Mouse (Mus musculus): ENCODE data around the gene Spg7. TPM values are rescaled to one million over a fixed set of nuclear protein-coding genes. Genes with fewer than 3 reads are reported as not detected.

Spg7 gene
- total and polyA plus RNA-seq, 3 experiments = 74.4 to 113 (median 88.2) TPM

GRCm38 (mm10) chr8:123083610-123084009, 20.9 kb downstream of the Spg7 start:
- Histone ChIP-seq H3K27me3 (ENCODE audit: control insufficient read depth, insufficient read depth, low read length) (no peaks in the 10 kb centered on the region), H3K36me3 (ENCODE audit: control insufficient read depth, insufficient read depth, low read length) (no peaks in the 10 kb centered on the region), H3K9ac (ENCODE audit: low read depth, low read length) (no peak overlapping the region), H3K79me2 (replicated peaks; ENCODE audit: control insufficient read depth, insufficient read depth, low read length) (no peaks in the 10 kb centered on the region), H3K27ac (no peak overlapping the region), H3K4me1 (ENCODE audit: control insufficient read depth, insufficient read depth, low read length) (peaks cover 2% of the 10 kb centered on the region; the same call in 1 of the 2 replicates), H3K4me3 (no peak overlapping the region)
- WGBS = 90% methylated on average over 12 of the region's 12 CpGs
- no peak for DNase-seq
- no peak for TF ChIP-seq CTCF (IDR thresholded peaks at IDR 0.05)
- TF ChIP-seq POLR2A (IDR thresholded peaks at IDR 0.05; ENCODE audit: insufficient read depth, low read depth, low read length) = no peak
- TF ChIP-seq EP300 (IDR thresholded peaks at IDR 0.05; ENCODE audit: insufficient read depth, low read depth, low read length) = no peak
- intact Hi-C loops (cut with DNase I) = no loop called here

GRCm38 (mm10) chr8:123087289-123087688, 24.5 kb downstream of the Spg7 start:
- intact Hi-C loops (cut with DNase I) = no loop called here
- no peak overlapping the region for H3K27ac ChIP-seq
- TF ChIP-seq CTCF (IDR thresholded peaks at IDR 0.05) (no peak), EP300 (IDR thresholded peaks at IDR 0.05; ENCODE audit: insufficient read depth, low read depth, low read length) (no peak), POLR2A (IDR thresholded peaks at IDR 0.05; ENCODE audit: insufficient read depth, low read depth, low read length) (no peak)
- no peaks in the 10 kb centered on the region for H3K36me3 ChIP-seq (ENCODE audit: control insufficient read depth, insufficient read depth, low read length)
- DNase-seq = no peak
- peaks cover 2% of the 10 kb centered on the region; the same call in 1 of the 2 replicates for H3K4me1 ChIP-seq (ENCODE audit: control insufficient read depth, insufficient read depth, low read length)
- H3K4me3 ChIP-seq = no peak overlapping the region
- no peaks in the 10 kb centered on the region for H3K79me2 ChIP-seq (replicated peaks; ENCODE audit: control insufficient read depth, insufficient read depth, low read length)
- H3K27me3 ChIP-seq (ENCODE audit: control insufficient read depth, insufficient read depth, low read length) = no peaks in the 10 kb centered on the region
- WGBS = 54% methylated on average over 9 of the region's 9 CpGs
- no peak overlapping the region for H3K9ac ChIP-seq (ENCODE audit: low read depth, low read length)

- Histone ChIP-seq H3K4me1 (ENCODE audit: control insufficient read depth, insufficient read depth, low read length) (no peaks in the 10 kb centered on the region), H3K27ac (no peak overlapping the region), H3K4me3 (no peak overlapping the region), H3K9ac (ENCODE audit: low read depth, low read length) (no peak overlapping the region), H3K27me3 (ENCODE audit: control insufficient read depth, insufficient read depth, low read length) (no peaks in the 10 kb centered on the region), H3K36me3 (ENCODE audit: control insufficient read depth, insufficient read depth, low read length) (no peaks in the 10 kb centered on the region), H3K79me2 (replicated peaks; ENCODE audit: control insufficient read depth, insufficient read depth, low read length) (no peaks in the 10 kb centered on the region)
- WGBS = 83% methylated on average over 11 of the region's 11 CpGs
- no peak for TF ChIP-seq CTCF (IDR thresholded peaks at IDR 0.05)
- no peak for TF ChIP-seq EP300 (IDR thresholded peaks at IDR 0.05; ENCODE audit: insufficient read depth, low read depth, low read length)
- TF ChIP-seq POLR2A (IDR thresholded peaks at IDR 0.05; ENCODE audit: insufficient read depth, low read depth, low read length) = no peak
- DNase-seq = no peak
- intact Hi-C loops (cut with DNase I) = no loop called here
These were observed 34.5 kb downstream of the Spg7 start for GRCm38 (mm10) chr8:123097216-123097615.

- no peak for DNase-seq
- Histone ChIP-seq H3K79me2 (replicated peaks; ENCODE audit: control insufficient read depth, insufficient read depth, low read length) (0 out of 2 replicates have a peak, but pooled peaks cover 1% of the 10 kb centered on the region), H3K4me1 (ENCODE audit: control insufficient read depth, insufficient read depth, low read length) (no peaks in the 10 kb centered on the region), H3K9ac (ENCODE audit: low read depth, low read length) (no peak overlapping the region), H3K4me3 (no peak overlapping the region), H3K27me3 (ENCODE audit: control insufficient read depth, insufficient read depth, low read length) (no peaks in the 10 kb centered on the region), H3K27ac (no peak overlapping the region), H3K36me3 (ENCODE audit: control insufficient read depth, insufficient read depth, low read length) (no peaks in the 10 kb centered on the region)
- 85% methylated on average over 12 of the region's 12 CpGs for WGBS
- peak; percentile 46 for TF ChIP-seq CTCF (IDR thresholded peaks at IDR 0.05)
- TF ChIP-seq POLR2A (IDR thresholded peaks at IDR 0.05; ENCODE audit: insufficient read depth, low read depth, low read length) = no peak
- intact Hi-C loops (cut with DNase I) = no loop called here
These were observed 35.2 kb downstream of the Spg7 start for GRCm38 (mm10) chr8:123097786-123098584.

GRCm38 (mm10) chr8:123100288-123100687, 37.5 kb downstream of the Spg7 start:
- Histone ChIP-seq H3K4me1 (ENCODE audit: control insufficient read depth, insufficient read depth, low read length) (peaks cover 2% of the 10 kb centered on the region; the same call in 1 of the 2 replicates), H3K4me3 (no peak overlapping the region), H3K27me3 (ENCODE audit: control insufficient read depth, insufficient read depth, low read length) (no peaks in the 10 kb centered on the region), H3K27ac (no peak overlapping the region), H3K36me3 (ENCODE audit: control insufficient read depth, insufficient read depth, low read length) (peaks cover 9% of the 10 kb centered on the region), H3K79me2 (replicated peaks; ENCODE audit: control insufficient read depth, insufficient read depth, low read length) (0 out of 2 replicates have a peak, but pooled peaks cover 1% of the 10 kb centered on the region), H3K9ac (ENCODE audit: low read depth, low read length) (no peak overlapping the region)
- TF ChIP-seq EP300 (IDR thresholded peaks at IDR 0.05; ENCODE audit: insufficient read depth, low read depth, low read length) = no peak
- TF ChIP-seq CTCF (IDR thresholded peaks at IDR 0.05) = no peak
- TF ChIP-seq POLR2A (IDR thresholded peaks at IDR 0.05; ENCODE audit: insufficient read depth, low read depth, low read length) = no peak
- intact Hi-C loops (cut with DNase I) = loop anchor here (2.0 to 10.0 kb wide), 3 partner anchors 57 to 265 kb away; partner anchors contain the start of gene Ankrd11
- no peak for DNase-seq
- WGBS = 47% methylated on average over 8 of the region's 8 CpGs

GRCm38 (mm10) chr8:123101244-123101643, 38.5 kb downstream of the Spg7 start:
- H3K4me3 ChIP-seq = no peak overlapping the region
- no peak for DNase-seq
- intact Hi-C loops (cut with DNase I) = loop anchor here (2.0 to 10.0 kb wide), 3 partner anchors 58 to 264 kb away; partner anchors contain the start of gene Ankrd11
- no peak overlapping the region for H3K27ac ChIP-seq
- no peak for TF ChIP-seq EP300 (IDR thresholded peaks at IDR 0.05; ENCODE audit: insufficient read depth, low read depth, low read length)
- TF ChIP-seq CTCF (IDR thresholded peaks at IDR 0.05) = peak; percentile 27; the same call in 1 of the 2 replicates
- H3K9ac ChIP-seq (ENCODE audit: low read depth, low read length) = no peak overlapping the region
- H3K79me2 ChIP-seq (replicated peaks; ENCODE audit: control insufficient read depth, insufficient read depth, low read length) = 0 out of 2 replicates have a peak, but pooled peaks cover 1% of the 10 kb centered on the region
- peaks cover 9% of the 10 kb centered on the region for H3K36me3 ChIP-seq (ENCODE audit: control insufficient read depth, insufficient read depth, low read length)
- peaks cover 2% of the 10 kb centered on the region; the same call in 1 of the 2 replicates for H3K4me1 ChIP-seq (ENCODE audit: control insufficient read depth, insufficient read depth, low read length)
- WGBS = 80% methylated on average over 4 of the region's 4 CpGs
- H3K27me3 ChIP-seq (ENCODE audit: control insufficient read depth, insufficient read depth, low read length) = no peaks in the 10 kb centered on the region

Measured in heart, adult 2 months (tissue).